Mouse (Mus musculus) megakaryocyte, adult 5-6 weeks (primary cell): ENCODE measurements around the gene Tmem267. TPM values are rescaled to one million over a fixed set of nuclear protein-coding genes. Genes with fewer than 3 reads are reported as not detected.

Source experiments
- total RNA-seq, 2 experiments: library from RNA; stranded (forward) in 1 of 2; stranded (reverse) in 1 of 2; fragments of 153-499, 151-499 nt in 1 of 2; fragments of 221-1000, 200-1000 nt in 1 of 2; gene quantifications; 2 replicates each; pipeline versions ENCODE4 v1.2.3 to v1.2.4; 2015 to 2017

Tmem267 gene
- total RNA-seq, 2 experiments from 2014 or later = 0.66 to 7.4 TPM

Other genes with a start within 250 kb of the Tmem267 start
- gene Paip1, start 59.4 kb upstream of the Tmem267 start, total RNA-seq (2015) = 59.1 and 65.9 TPM in 2 replicates
- gene Paip1, start 59.4 kb upstream of the Tmem267 start, total RNA-seq (2017) = 57.1 and 58.9 TPM in 2 replicates
- 52.9 and 59.7 TPM in 2 replicates for gene 4833420G17Rik, start 25.3 kb upstream of the Tmem267 start, total RNA-seq (2015)
- 40.8 and 46.8 TPM in 2 replicates for gene 4833420G17Rik, start 25.3 kb upstream of the Tmem267 start, total RNA-seq (2017)
- 1.3 TPM in 1 of 2 replicates, not detected in the other for gene 3110070M22Rik, start 344 bp downstream of the Tmem267 start, total RNA-seq (2015)
- gene 3110070M22Rik, start 344 bp downstream of the Tmem267 start, total RNA-seq (2017) = 0.55 TPM in 1 of 2 replicates, not detected in the other
- not detected in 2 replicates for gene Ccl28, start 135.8 kb downstream of the Tmem267 start, total RNA-seq (2015)
- gene Ccl28, start 135.8 kb downstream of the Tmem267 start, total RNA-seq (2017) = not detected in 2 replicates
- gene Hmgcs1, start 202.3 kb downstream of the Tmem267 start, total RNA-seq (2015) = 27.6 and 29.7 TPM in 2 replicates
- 36.9 and 40.8 TPM in 2 replicates for gene Hmgcs1, start 202.3 kb downstream of the Tmem267 start, total RNA-seq (2017)